Mouse (Mus musculus): ENCODE measurements around the gene Gm21972. TPM values are rescaled to one million over a fixed set of nuclear protein-coding genes. Genes with fewer than 3 reads are reported as not detected.

Gm21972 gene
- total and polyA plus RNA-seq, 3 experiments = 0.47 to 78.8 (median 4.4) TPM

GRCm38 (mm10) chr1:86198276-86198675 is 64.8 kb downstream of the Gm21972 start:
- no peaks in the 10 kb centered on the region for H3K9me3 ChIP-seq (replicated peaks; ENCODE audit: low read length)
- H3K4me3 ChIP-seq (replicated peaks in 1 of 3; ENCODE audit: low read depth in 2 of 3, low read length in 2 of 3, poor library complexity in 1 of 3) = no peak overlapping the region
- H3K79me2 ChIP-seq (replicated peaks; ENCODE audit: control insufficient read depth, extremely low read depth, insufficient read depth, poor library complexity, severe bottlenecking) = no peaks in the 10 kb centered on the region
- no peak overlapping the region for H3K9ac ChIP-seq (ENCODE audit: insufficient read depth, low read depth)
- TF ChIP-seq POLR2A (IDR thresholded peaks at IDR 0.05; ENCODE audit: low read depth, low read length) = no peak
- no peak for TF ChIP-seq SIN3A (IDR thresholded peaks at IDR 0.05; ENCODE audit: low read length)
- no peak for TF ChIP-seq EP300 (IDR thresholded peaks at IDR 0.05; ENCODE audit: low read length)
- TF ChIP-seq CHD2 (IDR thresholded peaks at IDR 0.05; ENCODE audit: low read length) = no peak
- no peak for TF ChIP-seq IRF4 (IDR thresholded peaks at IDR 0.05; ENCODE audit: low read depth, low read length)
- no peak for TF ChIP-seq RAD21 (IDR thresholded peaks at IDR 0.05; ENCODE audit: low read depth, low read length)
- TF ChIP-seq UBTF (IDR thresholded peaks at IDR 0.05; ENCODE audit: low read depth, low read length) = no peak
- no peak for TF ChIP-seq JUND (conservative IDR thresholded peaks at IDR 0.05; ENCODE audit: low read depth, low read length)
- TF ChIP-seq USF2 (conservative IDR thresholded peaks at IDR 0.05; ENCODE audit: low read depth, low read length) = no peak
- no peak for TF ChIP-seq MEF2A (IDR thresholded peaks at IDR 0.05; ENCODE audit: borderline replicate concordance, low read depth, low read length)
- H3K4me2 ChIP-seq (ENCODE audit: insufficient read depth, low read depth, poor library complexity, severe bottlenecking) = no peak overlapping the region
- peaks cover 0 to 9% of the 10 kb centered on the region in 2 experiments; a peak in 2 of 4 replicates for H3K4me1 ChIP-seq (ENCODE audit: control insufficient read depth in 1 of 2, insufficient read depth in 2 of 2)
- in situ Hi-C loops (cut with MboI; ENCODE audit: low pct_ligation_motif_present, low pct_unique_long_range_greater_than_20kb, low sequenced_read_pairs) = no loop called here
- no peak for DNase-seq (ENCODE audit: extremely low read depth)
- dilution Hi-C loops (cut with MboI; ENCODE audit: extremely low pct_ligation_motif_present, extremely low pct_unique_long_range_greater_than_20kb, low sequenced_read_pairs) = loop anchor here (25.0 kb wide), 1 partner anchor 139 kb away; no protein-coding TSS in a partner anchor
- H3K36me3 ChIP-seq (replicated peaks in 1 of 2; ENCODE audit: control insufficient read depth in 1 of 2, insufficient read depth in 1 of 2, low read length in 1 of 2) = peaks cover 54 to 82% of the 10 kb centered on the region in 2 experiments
- H3K27me3 ChIP-seq (replicated peaks) = no peaks in the 10 kb centered on the region
- no peak overlapping the region for H3K27ac ChIP-seq (ENCODE audit: insufficient read depth, low read depth)

- Histone ChIP-seq H3K79me2 (replicated peaks; ENCODE audit: control insufficient read depth, extremely low read depth, insufficient read depth, poor library complexity, severe bottlenecking) (no peaks in the 10 kb centered on the region), H3K4me2 (ENCODE audit: insufficient read depth, low read depth, poor library complexity, severe bottlenecking) (no peak overlapping the region), H3K27ac (ENCODE audit: insufficient read depth, low read depth) (no peak overlapping the region), H3K36me3 (replicated peaks in 1 of 2; ENCODE audit: control insufficient read depth in 1 of 2, insufficient read depth in 1 of 2, low read length in 1 of 2) (peaks cover 57 to 85% of the 10 kb centered on the region in 2 experiments), H3K4me3 (replicated peaks in 1 of 3; ENCODE audit: low read depth in 2 of 3, low read length in 2 of 3, poor library complexity in 1 of 3) (no peak overlapping the region), H3K9me3 (replicated peaks; ENCODE audit: low read length) (no peaks in the 10 kb centered on the region), H3K27me3 (replicated peaks) (no peaks in the 10 kb centered on the region), H3K4me1 (ENCODE audit: control insufficient read depth in 1 of 2, insufficient read depth in 2 of 2) (peaks cover 0 to 3% of the 10 kb centered on the region in 2 experiments; a peak in 2 of 4 replicates), H3K9ac (ENCODE audit: insufficient read depth, low read depth) (no peak overlapping the region)
- DNase-seq (ENCODE audit: extremely low read depth) = no peak
- TF ChIP-seq POLR2AphosphoS2 (IDR thresholded peaks at IDR 0.05; ENCODE audit: low read depth, low read length) (no peak), POLR2A (IDR thresholded peaks at IDR 0.05; ENCODE audit: low read depth, low read length) (no peak), USF1 (IDR thresholded peaks at IDR 0.05; ENCODE audit: low read depth, low read length) (no peak)
- dilution Hi-C loops (cut with MboI; ENCODE audit: extremely low pct_ligation_motif_present, extremely low pct_unique_long_range_greater_than_20kb, low sequenced_read_pairs) = loop anchor here (25.0 kb wide), 1 partner anchor 138 kb away; no protein-coding TSS in a partner anchor
- in situ Hi-C loops (cut with MboI; ENCODE audit: low pct_ligation_motif_present, low pct_unique_long_range_greater_than_20kb, low sequenced_read_pairs) = no loop called here
Observed at GRCm38 (mm10) chr1:86199026-86199425, 65.6 kb downstream of the Gm21972 start.

- Histone ChIP-seq H3K9me3 (replicated peaks; ENCODE audit: low read length) (no peaks in the 10 kb centered on the region), H3K4me1 (ENCODE audit: control insufficient read depth in 1 of 2, insufficient read depth in 2 of 2) (no peaks in the 10 kb centered on the region), H3K27me3 (replicated peaks) (no peaks in the 10 kb centered on the region), H3K79me2 (replicated peaks; ENCODE audit: control insufficient read depth, extremely low read depth, insufficient read depth, poor library complexity, severe bottlenecking) (no peaks in the 10 kb centered on the region), H3K9ac (ENCODE audit: insufficient read depth, low read depth) (no peak overlapping the region), H3K4me2 (ENCODE audit: insufficient read depth, low read depth, poor library complexity, severe bottlenecking) (no peak overlapping the region), H3K36me3 (replicated peaks in 1 of 2; ENCODE audit: control insufficient read depth in 1 of 2, insufficient read depth in 1 of 2, low read length in 1 of 2) (peaks cover 60 to 88% of the 10 kb centered on the region in 2 experiments), H3K4me3 (replicated peaks in 1 of 3; ENCODE audit: low read depth in 2 of 3, low read length in 2 of 3, poor library complexity in 1 of 3) (no peak overlapping the region), H3K27ac (ENCODE audit: insufficient read depth, low read depth) (no peak overlapping the region)
- dilution Hi-C loops (cut with MboI; ENCODE audit: extremely low pct_ligation_motif_present, extremely low pct_unique_long_range_greater_than_20kb, low sequenced_read_pairs) (no loop called here), in situ Hi-C loops (cut with MboI; ENCODE audit: low pct_ligation_motif_present, low pct_unique_long_range_greater_than_20kb, low sequenced_read_pairs) (no loop called here)
- DNase-seq (ENCODE audit: extremely low read depth) = no peak
- no peak for TF ChIP-seq HCFC1 (IDR thresholded peaks at IDR 0.05; ENCODE audit: low read depth, low read length)
- TF ChIP-seq MYC (IDR thresholded peaks at IDR 0.05; ENCODE audit: low read depth, low read length) = no peak
- TF ChIP-seq JUND (conservative IDR thresholded peaks at IDR 0.05; ENCODE audit: low read depth, low read length) = no peak
Observed at GRCm38 (mm10) chr1:86201312-86201711, 67.9 kb downstream of the Gm21972 start.

Measured in CH12.LX (cell line).